Mouse (Mus musculus): ENCODE results near the gene Mt4.
"Not testable (repeated sequence)": the region's sequence is repeated elsewhere in the genome, so short reads cannot be mapped to it uniquely, and the experiment has no call there.

GRCm38 (mm10) chr8:94134601-94135000 lies 2.4 kb upstream of the Mt4 start:
- TF ChIP-seq CTCF (IDR thresholded peaks at IDR 0.05; ENCODE audit: borderline replicate concordance, insufficient read depth, low read depth, low read length); POLR2A (IDR thresholded peaks at IDR 0.05; ENCODE audit: borderline replicate concordance, insufficient read depth, low read length): not testable (repeated sequence)
